Mouse (Mus musculus): ENCODE results near the gene Imp4. TPM values are rescaled to one million over a fixed set of nuclear protein-coding genes. Genes with fewer than 3 reads are reported as not detected.
A peak's percentile ranks its signal among the peaks of the same experiment; 100 is the strongest.

Gene Imp4
- total RNA-seq (2014; rRNA removed) (21.5 and 30.7 TPM in 2 replicates), polyA plus RNA-seq (2015; fragmentation: Nextera tagmentation; extraction: Ambion mirVana) (41.3 and 47.7 TPM in 2 replicates)

DNA sequence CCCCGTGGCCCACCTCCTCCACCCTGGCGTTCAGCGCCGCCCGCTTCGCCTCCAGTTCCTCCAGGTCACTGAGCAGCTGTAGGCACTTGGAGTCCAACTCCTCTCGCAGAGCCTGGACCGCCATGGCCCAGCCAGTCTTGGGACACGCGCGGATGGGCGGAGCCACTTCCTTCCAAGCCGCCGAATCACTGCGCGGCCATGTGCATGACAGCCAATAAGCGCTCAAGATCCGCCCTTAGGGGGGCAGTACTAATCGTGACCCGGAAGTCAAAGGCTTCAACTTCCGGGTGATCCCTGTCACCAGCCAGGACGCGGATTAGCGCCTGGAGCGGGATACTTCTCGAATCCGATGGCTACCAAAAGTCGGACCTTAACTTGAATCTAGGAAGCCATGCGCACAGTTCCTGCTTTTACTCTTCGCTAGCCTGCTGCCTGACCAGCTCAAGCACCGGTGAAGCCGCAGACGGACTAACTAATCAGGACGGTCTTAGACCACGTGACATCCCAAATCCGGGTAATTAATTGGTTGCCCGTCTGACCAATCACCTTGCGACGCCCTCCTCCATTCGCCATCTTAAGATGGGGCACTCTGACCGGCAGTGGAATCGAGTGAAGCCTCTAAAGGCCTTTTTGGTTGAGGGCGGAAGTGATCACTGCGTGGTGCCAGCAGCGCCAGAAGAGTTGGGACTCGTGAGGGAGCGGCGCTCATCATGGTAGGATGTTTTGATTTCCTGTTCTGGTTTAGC lies at the start of gene Imp4, which contains the start of gene Ccdc115:
Gene Imp4, plus strand, starts transcription at position 637 of the 746 bp plus-strand sequence.
Gene Ccdc115, minus strand, starts transcription at position 458 of the 746 bp plus-strand sequence.
- TF ChIP-seq CTCF (IDR thresholded peaks at IDR 0.05; ENCODE audit: low read depth) = 0 out of 2 replicates have a peak, but pooled peaks have one; percentile 2
- Histone ChIP-seq H3K4me1 (ENCODE audit: insufficient read depth, low read length) (peaks cover 9% of the 10 kb centered on the region; the same call in 1 of the 2 replicates), H3K9me3 (ENCODE audit: low read length) (no peaks in the 10 kb centered on the region), H3K36me3 (ENCODE audit: insufficient read depth, low read length) (peaks cover 19% of the 10 kb centered on the region; the same call in 1 of the 2 replicates), H3K9ac (replicated peaks; ENCODE audit: low read length) (peak within 1 kb of the TSS; percentile 59), H3K4me3 (ENCODE audit: low read length) (peak within 1 kb of the TSS; percentile 68), H3K4me2 (ENCODE audit: low read depth, low read length) (peak within 1 kb of the TSS; percentile 67), H3K27ac (peak within 1 kb of the TSS; percentile 66), H3K27me3 (ENCODE audit: insufficient read depth, low read length) (no peaks in the 10 kb centered on the region)
- under 1% methylated on average over 48 of the region's 48 CpGs for WGBS
- DNase-seq (ENCODE audit: low spot score) (peak; percentile 100), ATAC-seq (peak; percentile 96)

GRCm38 (mm10) chr1:34396321-34396720 lies 43.3 kb upstream of the Imp4 start:
- 71% methylated on average over 4 of the region's 4 CpGs for WGBS
- H3K36me3 ChIP-seq (ENCODE audit: insufficient read depth, low read length) = no peaks in the 10 kb centered on the region
- no peak overlapping the region for H3K4me2 ChIP-seq (ENCODE audit: low read depth, low read length)
- H3K4me3 ChIP-seq (ENCODE audit: low read length) = no peak overlapping the region
- no peak for ATAC-seq
- no peaks in the 10 kb centered on the region; the same call in 1 of the 2 replicates for H3K4me1 ChIP-seq (ENCODE audit: insufficient read depth, low read length)
- H3K9me3 ChIP-seq (ENCODE audit: low read length) = no peaks in the 10 kb centered on the region
- H3K9ac ChIP-seq (replicated peaks; ENCODE audit: low read length) = no peak overlapping the region
- peak; percentile 8 for DNase-seq (ENCODE audit: low spot score)
- no peaks in the 10 kb centered on the region for H3K27me3 ChIP-seq (ENCODE audit: insufficient read depth, low read length)
- no peak overlapping the region for H3K27ac ChIP-seq
- TF ChIP-seq CTCF (IDR thresholded peaks at IDR 0.05; ENCODE audit: low read depth) = no peak

DNA sequence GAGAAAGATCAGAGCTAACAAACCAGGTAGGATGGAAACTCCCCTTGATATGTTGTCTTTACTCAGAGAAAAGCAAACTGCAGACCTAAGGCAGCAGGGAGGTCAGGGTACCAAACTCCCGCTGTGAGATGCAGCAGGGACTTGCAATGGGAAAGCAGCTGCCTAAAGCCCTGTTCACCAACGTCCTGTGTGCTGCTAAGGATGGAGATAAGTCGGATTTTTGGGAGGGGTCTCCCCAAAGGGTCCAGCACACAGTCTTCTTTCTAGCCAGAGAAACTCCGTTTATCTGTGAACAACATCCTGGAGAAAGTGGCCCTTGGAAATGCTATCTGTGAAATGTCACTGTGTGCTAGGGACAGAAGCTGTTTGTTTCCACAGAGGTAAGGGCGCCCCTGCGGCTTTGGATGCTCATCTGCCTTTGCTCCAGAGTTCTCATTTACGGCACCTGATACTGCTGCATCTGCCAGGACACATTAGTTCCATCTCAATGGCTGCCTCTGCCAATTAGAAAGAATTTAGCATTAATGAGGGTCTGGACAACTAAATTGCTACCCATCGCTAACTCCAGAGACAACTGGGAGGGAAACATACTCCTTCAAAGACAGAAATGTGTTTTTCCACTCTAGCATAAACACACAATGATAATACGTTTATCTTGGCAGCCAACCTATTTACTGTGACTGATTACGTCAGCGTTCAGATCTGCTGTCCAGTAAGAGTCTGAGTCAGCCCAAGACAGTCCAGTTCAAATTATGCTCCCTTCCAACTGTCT lies 40.3 kb upstream of the Imp4 start:
- 21% methylated on average over 11 of the region's 11 CpGs for WGBS
- DNase-seq (ENCODE audit: low spot score) = peak; percentile 50
- Histone ChIP-seq H3K27me3 (ENCODE audit: insufficient read depth, low read length) (no peaks in the 10 kb centered on the region), H3K9me3 (ENCODE audit: low read length) (no peaks in the 10 kb centered on the region), H3K4me2 (ENCODE audit: low read depth, low read length) (0 out of 2 replicates have a peak overlapping the region, but pooled peaks have one; percentile 18), H3K4me1 (ENCODE audit: insufficient read depth, low read length) (no peaks in the 10 kb centered on the region; the same call in 1 of the 2 replicates), H3K36me3 (ENCODE audit: insufficient read depth, low read length) (no peaks in the 10 kb centered on the region), H3K9ac (replicated peaks; ENCODE audit: low read length) (no peak overlapping the region), H3K27ac (no peak overlapping the region), H3K4me3 (ENCODE audit: low read length) (no peak overlapping the region)
- no peak for TF ChIP-seq CTCF (IDR thresholded peaks at IDR 0.05; ENCODE audit: low read depth)
- ATAC-seq = peak; percentile 74

DNA sequence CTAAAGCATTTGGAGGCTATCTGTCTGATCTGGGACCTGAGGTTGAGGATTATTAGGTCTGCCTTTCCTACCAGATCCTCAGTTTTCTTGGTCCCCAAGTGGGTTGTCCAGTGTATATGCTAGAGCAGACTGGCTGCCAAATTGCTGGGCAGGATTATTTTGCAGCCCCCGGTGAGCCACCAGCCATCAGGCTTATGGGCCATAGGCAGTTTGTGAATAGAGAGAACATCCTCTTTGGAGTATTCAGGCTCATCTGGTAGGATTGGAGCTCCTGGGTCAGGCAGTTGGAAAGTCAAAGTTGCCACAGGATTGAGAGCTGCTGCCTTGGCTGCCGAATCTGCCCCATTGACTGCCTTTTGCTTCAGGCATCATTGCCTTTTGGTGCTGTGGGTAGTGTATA lies 11.2 kb upstream of the Imp4 start:
- Histone ChIP-seq H3K36me3 (ENCODE audit: insufficient read depth, low read length) (no peaks in the 10 kb centered on the region), H3K9ac (replicated peaks; ENCODE audit: low read length) (no peak overlapping the region)

DNA sequence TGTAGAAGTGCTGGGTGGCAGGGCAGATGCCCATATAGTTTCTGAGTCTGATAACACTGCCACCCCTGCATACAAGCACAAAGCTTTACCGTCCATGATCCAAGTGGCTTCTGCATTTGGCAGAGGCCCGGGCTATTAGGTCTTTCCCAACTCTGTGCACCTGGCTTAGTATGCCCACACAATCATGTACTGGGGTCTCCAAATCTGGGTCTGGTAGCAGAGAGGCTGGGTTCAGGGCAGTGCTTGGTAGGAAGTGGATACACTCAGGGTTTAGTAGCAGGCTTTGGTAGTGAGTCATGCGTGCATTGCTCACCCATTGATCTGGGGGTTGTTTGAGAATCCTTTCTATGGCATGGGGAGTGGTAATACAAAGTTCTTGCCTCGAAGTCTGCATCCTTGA lies 10.4 kb upstream of the Imp4 start:
- WGBS = 95% methylated on average over 4 of the region's 4 CpGs
- Histone ChIP-seq H3K9ac (replicated peaks; ENCODE audit: low read length) (no peak overlapping the region), H3K9me3 (ENCODE audit: low read length) (0 out of 2 replicates have a peak, but pooled peaks cover 2% of the 10 kb centered on the region), H3K4me1 (ENCODE audit: insufficient read depth, low read length) (no peaks in the 10 kb centered on the region), H3K4me3 (ENCODE audit: low read length) (no peak overlapping the region), H3K27me3 (ENCODE audit: insufficient read depth, low read length) (no peaks in the 10 kb centered on the region), H3K4me2 (ENCODE audit: low read depth, low read length) (no peak overlapping the region), H3K27ac (no peak overlapping the region), H3K36me3 (ENCODE audit: insufficient read depth, low read length) (no peaks in the 10 kb centered on the region)
- TF ChIP-seq CTCF (IDR thresholded peaks at IDR 0.05; ENCODE audit: low read depth) = no peak
- ATAC-seq (no peak), DNase-seq (ENCODE audit: low spot score) (no peak)

More for the DNA sequence above, 11.2 kb upstream of the Imp4 start:
- Histone ChIP-seq H3K27me3 (ENCODE audit: insufficient read depth, low read length) (no peaks in the 10 kb centered on the region), H3K4me3 (ENCODE audit: low read length) (no peak overlapping the region), H3K27ac (no peak overlapping the region), H3K4me2 (ENCODE audit: low read depth, low read length) (no peak overlapping the region), H3K9me3 (ENCODE audit: low read length) (0 out of 2 replicates have a peak, but pooled peaks cover 2% of the 10 kb centered on the region), H3K4me1 (ENCODE audit: insufficient read depth, low read length) (no peaks in the 10 kb centered on the region)
- DNase-seq (ENCODE audit: low spot score) = no peak
- no peak for ATAC-seq
- 99% methylated on average over 2 of the region's 2 CpGs for WGBS
- TF ChIP-seq CTCF (IDR thresholded peaks at IDR 0.05; ENCODE audit: low read depth) = no peak

- Histone ChIP-seq H3K9ac (replicated peaks; ENCODE audit: low read length) (no peak overlapping the region), H3K27ac (no peak overlapping the region), H3K36me3 (ENCODE audit: insufficient read depth, low read length) (no peaks in the 10 kb centered on the region), H3K9me3 (ENCODE audit: low read length) (0 out of 2 replicates have a peak, but pooled peaks cover 2% of the 10 kb centered on the region), H3K4me3 (ENCODE audit: low read length) (no peak overlapping the region), H3K4me2 (ENCODE audit: low read depth, low read length) (no peak overlapping the region), H3K4me1 (ENCODE audit: insufficient read depth, low read length) (no peaks in the 10 kb centered on the region), H3K27me3 (ENCODE audit: insufficient read depth, low read length) (no peaks in the 10 kb centered on the region)
- ATAC-seq (no peak), DNase-seq (ENCODE audit: low spot score) (no peak)
- WGBS = 100% methylated on average over 3 of the region's 3 CpGs
- TF ChIP-seq CTCF (IDR thresholded peaks at IDR 0.05; ENCODE audit: low read depth) = no peak
Measured at GRCm38 (mm10) chr1:34430981-34431380, 8.7 kb upstream of the Imp4 start.

Data from hindbrain, postnatal 0 days (tissue).